Mouse (Mus musculus) embryonic facial prominence, embryonic 10.5 days (tissue): ENCODE measurements around the gene Gm20696. TPM values are rescaled to one million over a fixed set of nuclear protein-coding genes. Genes with fewer than 3 reads are reported as not detected.
A peak's percentile ranks its signal among the peaks of the same experiment; 100 is the strongest.

Source experiments
- DNase-seq: peaks from one replicate; pipeline ENCODE4 v3.0.0-alpha.2; 2017; ENCODE audit warnings: low spot score
- H3K27ac ChIP-seq: fragments of 300-500 bp; sonication (generic); replicated peaks from 2 replicates; pipeline ENCODE4 v1.5.1; 2016; ENCODE audit warnings: mild to moderate bottlenecking
- H3K27me3 ChIP-seq: fragments of 300-500 bp; sonication (generic); replicated peaks from 2 replicates; pipeline ENCODE4 v1.6.1; 2016; ENCODE audit warnings: low read depth, mild to moderate bottlenecking; ENCODE audit not compliant: poor library complexity, severe bottlenecking
- H3K36me3 ChIP-seq: fragments of 300-500 bp; sonication (generic); replicated peaks from 2 replicates; pipeline ENCODE4 v1.6.1; 2016; ENCODE audit warnings: mild to moderate bottlenecking, moderate library complexity
- H3K4me1 ChIP-seq: fragments of 300-500 bp; sonication (generic); 2 replicates; pipeline ENCODE4 v1.6.1; 2016
- H3K4me3 ChIP-seq: fragments of 300-500 bp; sonication (generic); 2 replicates; pipeline ENCODE4 v1.5.1; 2016; ENCODE audit warnings: mild to moderate bottlenecking, moderate library complexity
- H3K9me3 ChIP-seq: fragments of 300-500 bp; sonication (generic); 2 replicates; pipeline ENCODE4 v1.6.1; 2016; ENCODE audit warnings: mild to moderate bottlenecking
- WGBS: fragments of 180-500 bp; shearing (Covaris S2); methylation state at CpG from one replicate; pipeline ENCODE4 v1.1.7; 2016; 5-methylcytosine and 5-hydroxymethylcytosine counted together
- polyA plus RNA-seq: library from polyadenylated mRNA; unstranded; fragments of >200 nt; fragmentation: Nextera tagmentation; extraction: Ambion mirVana; gene quantifications from 2 replicates; pipeline ENCODE4 v1.2.1, GENCODE M21; 2016

Gm20696 gene
- polyA plus RNA-seq, 1 experiment from 2014 or later, result 4.5 TPM

- no peak for DNase-seq
- no peak overlapping the region for H3K4me3 ChIP-seq
These were observed 327.8 kb downstream of the Gm20696 start for GRCm38 (mm10) chr6:99338593-99339342.

GRCm38 (mm10) chr6:99338174-99338573 is 328.4 kb downstream of the Gm20696 start:
- peak overlapping the region; percentile 35; the same call in 1 of the 2 replicates for H3K27ac ChIP-seq
- no peak for DNase-seq

More at GRCm38 (mm10) chr6:99338593-99339342, 327.8 kb downstream of the Gm20696 start:
- 56% methylated on average over 9 of the region's 9 CpGs for WGBS
- Histone ChIP-seq H3K36me3 (no peaks in the 10 kb centered on the region), H3K27me3 (no peaks in the 10 kb centered on the region), H3K9me3 (no peaks in the 10 kb centered on the region), H3K4me1 (peaks cover 39% of the 10 kb centered on the region), H3K27ac (peak overlapping the region; percentile 54)

GRCm38 (mm10) chr6:99337575-99337974 is 329.0 kb downstream of the Gm20696 start:
- 67% methylated on average over 6 of the region's 6 CpGs for WGBS
- H3K4me1 ChIP-seq, result peaks cover 39% of the 10 kb centered on the region
- no peak overlapping the region for H3K4me3 ChIP-seq
- no peak for DNase-seq
- H3K36me3 ChIP-seq, result no peaks in the 10 kb centered on the region
- H3K27ac ChIP-seq, result no peak overlapping the region
- H3K27me3 ChIP-seq, result no peaks in the 10 kb centered on the region
- no peaks in the 10 kb centered on the region for H3K9me3 ChIP-seq

More at GRCm38 (mm10) chr6:99338174-99338573, 328.4 kb downstream of the Gm20696 start:
- no peaks in the 10 kb centered on the region for H3K36me3 ChIP-seq
- no peak overlapping the region for H3K4me3 ChIP-seq
- no peaks in the 10 kb centered on the region for H3K9me3 ChIP-seq
- H3K4me1 ChIP-seq, result peaks cover 39% of the 10 kb centered on the region
- H3K27me3 ChIP-seq, result no peaks in the 10 kb centered on the region
- WGBS, result 50% methylated on average over 3 of the region's 3 CpGs

GRCm38 (mm10) chr6:99336191-99336590 is 330.4 kb downstream of the Gm20696 start:
- no peak for DNase-seq
- Histone ChIP-seq H3K36me3 (no peaks in the 10 kb centered on the region), H3K4me3 (no peak overlapping the region), H3K4me1 (peaks cover 41% of the 10 kb centered on the region), H3K27ac (no peak overlapping the region), H3K27me3 (no peaks in the 10 kb centered on the region), H3K9me3 (no peaks in the 10 kb centered on the region)
- 71% methylated on average over 5 of the region's 5 CpGs for WGBS

GRCm38 (mm10) chr6:99335174-99335830 is 331.3 kb downstream of the Gm20696 start:
- H3K4me1 ChIP-seq, result peaks cover 44% of the 10 kb centered on the region
- no peak overlapping the region for H3K27ac ChIP-seq
- WGBS, result 89% methylated on average over 13 of the region's 13 CpGs
- H3K4me3 ChIP-seq, result no peak overlapping the region
- no peaks in the 10 kb centered on the region for H3K36me3 ChIP-seq
- no peaks in the 10 kb centered on the region for H3K27me3 ChIP-seq
- no peak for DNase-seq
- no peaks in the 10 kb centered on the region for H3K9me3 ChIP-seq

GRCm38 (mm10) chr6:99334255-99334654 is 332.3 kb downstream of the Gm20696 start:
- WGBS, result 93% methylated on average over 3 of the region's 3 CpGs
- DNase-seq, result no peak
- H3K27ac ChIP-seq, result no peak overlapping the region
- peaks cover 46% of the 10 kb centered on the region for H3K4me1 ChIP-seq
- no peaks in the 10 kb centered on the region for H3K36me3 ChIP-seq
- no peak overlapping the region for H3K4me3 ChIP-seq
- no peaks in the 10 kb centered on the region for H3K9me3 ChIP-seq
- H3K27me3 ChIP-seq, result no peaks in the 10 kb centered on the region

GRCm38 (mm10) chr6:99333127-99333526 is 333.5 kb downstream of the Gm20696 start:
- peaks cover 48% of the 10 kb centered on the region for H3K4me1 ChIP-seq
- no peak overlapping the region for H3K4me3 ChIP-seq
- WGBS, result 89% methylated on average over 5 of the region's 5 CpGs
- H3K9me3 ChIP-seq, result no peaks in the 10 kb centered on the region
- no peaks in the 10 kb centered on the region for H3K27me3 ChIP-seq
- DNase-seq, result no peak
- no peak overlapping the region for H3K27ac ChIP-seq
- no peaks in the 10 kb centered on the region for H3K36me3 ChIP-seq

GRCm38 (mm10) chr6:99330169-99330568 is 336.4 kb downstream of the Gm20696 start:
- no peak for DNase-seq
- H3K27ac ChIP-seq, result no peak overlapping the region
- H3K36me3 ChIP-seq, result no peaks in the 10 kb centered on the region
- H3K9me3 ChIP-seq, result no peaks in the 10 kb centered on the region
- no peak overlapping the region for H3K4me3 ChIP-seq
- H3K27me3 ChIP-seq, result no peaks in the 10 kb centered on the region
- peaks cover 33% of the 10 kb centered on the region for H3K4me1 ChIP-seq
- 85% methylated on average over 4 of the region's 4 CpGs for WGBS

GRCm38 (mm10) chr6:99328634-99329033 is 338.0 kb downstream of the Gm20696 start:
- Histone ChIP-seq H3K4me1 (peaks cover 43% of the 10 kb centered on the region), H3K36me3 (no peaks in the 10 kb centered on the region), H3K27ac (no peak overlapping the region; the same call in 1 of the 2 replicates), H3K27me3 (no peaks in the 10 kb centered on the region), H3K9me3 (no peaks in the 10 kb centered on the region), H3K4me3 (no peak overlapping the region)
- WGBS, result 34% methylated on average over 2 of the region's 2 CpGs
- no peak for DNase-seq

- H3K9me3 ChIP-seq, result no peaks in the 10 kb centered on the region
- DNase-seq, result no peak
- WGBS, result 78% methylated on average over 6 of the region's 6 CpGs
- no peaks in the 10 kb centered on the region for H3K27me3 ChIP-seq
- H3K4me3 ChIP-seq, result no peak overlapping the region
- no peak overlapping the region for H3K27ac ChIP-seq
- H3K4me1 ChIP-seq, result peaks cover 43% of the 10 kb centered on the region
- no peaks in the 10 kb centered on the region for H3K36me3 ChIP-seq
These were observed 338.5 kb downstream of the Gm20696 start for GRCm38 (mm10) chr6:99328146-99328545.

- Histone ChIP-seq H3K9me3 (no peaks in the 10 kb centered on the region), H3K4me3 (no peak overlapping the region), H3K27ac (peak overlapping the region; percentile 37; the same call in 1 of the 2 replicates), H3K4me1 (peaks cover 43% of the 10 kb centered on the region), H3K27me3 (no peaks in the 10 kb centered on the region), H3K36me3 (no peaks in the 10 kb centered on the region)
- no peak for DNase-seq
- WGBS, result 77% methylated on average over 11 of the region's 11 CpGs
These were observed 338.9 kb downstream of the Gm20696 start for GRCm38 (mm10) chr6:99327721-99328120.

- 98% methylated on average over 2 of the region's 2 CpGs for WGBS
- no peaks in the 10 kb centered on the region for H3K27me3 ChIP-seq
- H3K4me1 ChIP-seq, result peaks cover 43% of the 10 kb centered on the region
These were observed 340.7 kb downstream of the Gm20696 start for GRCm38 (mm10) chr6:99325881-99326280.

GRCm38 (mm10) chr6:99325461-99325860 is 341.1 kb downstream of the Gm20696 start:
- Histone ChIP-seq H3K9me3 (no peaks in the 10 kb centered on the region), H3K4me1 (peaks cover 46% of the 10 kb centered on the region), H3K27ac (no peak overlapping the region), H3K4me3 (no peak overlapping the region), H3K27me3 (no peaks in the 10 kb centered on the region), H3K36me3 (no peaks in the 10 kb centered on the region)
- no peak for DNase-seq
- 90% methylated on average over 5 of the region's 5 CpGs for WGBS

More at GRCm38 (mm10) chr6:99325881-99326280, 340.7 kb downstream of the Gm20696 start:
- no peaks in the 10 kb centered on the region for H3K36me3 ChIP-seq
- H3K27ac ChIP-seq, result no peak overlapping the region
- no peaks in the 10 kb centered on the region for H3K9me3 ChIP-seq
- DNase-seq, result no peak
- no peak overlapping the region for H3K4me3 ChIP-seq
